Mouse (Mus musculus): ENCODE results near the gene Pclo. TPM values are rescaled to one million over a fixed set of nuclear protein-coding genes. Genes with fewer than 3 reads are reported as not detected.
"Not testable (repeated sequence)": the region's sequence is repeated elsewhere in the genome, so short reads cannot be mapped to it uniquely, and the experiment has no call there.

The Pclo gene
- polyA plus RNA-seq, 1 experiment from 2014 or later: 0.94 TPM

DNA sequence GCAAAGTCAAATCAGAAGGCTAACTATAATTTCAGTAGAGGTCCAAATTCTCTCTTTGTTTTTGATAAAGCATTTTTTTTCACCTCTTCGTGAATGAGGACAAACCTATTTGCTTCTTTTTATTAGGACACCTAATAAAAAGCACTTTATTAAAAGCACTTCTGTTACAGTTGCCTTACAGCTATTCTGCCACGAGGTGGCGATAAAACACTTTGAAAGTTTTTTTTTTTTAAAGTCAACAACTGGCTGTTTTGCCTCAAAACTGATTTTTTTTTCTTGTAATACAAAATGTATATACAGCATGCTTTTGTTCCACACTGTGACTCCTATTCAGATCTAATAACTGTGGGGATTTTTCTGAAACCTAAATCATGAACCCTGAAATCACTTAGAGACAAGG, 388.8 kb downstream of the Pclo start:
- H3K4me3 ChIP-seq (ENCODE audit: low read depth, low read length); ATAC-seq (replicated peaks; ENCODE audit: insufficient number of reproducible peaks, low FRiP score, low TSS enrichment, low read depth); H3K27ac ChIP-seq (replicated peaks; ENCODE audit: low read depth, low read length); H3K36me3 ChIP-seq (replicated peaks; ENCODE audit: control insufficient read depth, insufficient read depth, low read depth, low read length); H3K4me1 ChIP-seq (ENCODE audit: control insufficient read depth, insufficient read depth, low read length); H3K4me2 ChIP-seq (ENCODE audit: low read depth, low read length); DNase-seq (ENCODE audit: low spot score); H3K9ac ChIP-seq (replicated peaks; ENCODE audit: low read length); H3K27me3 ChIP-seq (ENCODE audit: control insufficient read depth, insufficient read depth, low read length); H3K9me3 ChIP-seq (replicated peaks; ENCODE audit: control insufficient read depth, low read length): not testable (repeated sequence)
- WGBS: 10% methylated on average over 3 of the region's 3 CpGs

All from embryonic facial prominence, embryonic 11.5 days (tissue).